Mouse (Mus musculus) frontal cortex, postnatal 14 days (tissue): ENCODE measurements around the gene Slc50a1.

Experiments used
- DNase-seq, 2 experiments: peaks; one replicate each; pipeline ENCODE4 v3.0.0; 2022; ENCODE audit warnings: low spot score in 2 of 2

Gene Slc50a1

GRCm38 (mm10) chr3:89295685-89296230, 25.4 kb upstream of the Slc50a1 start:
- DNase-seq = no peak

GRCm38 (mm10) chr3:89294195-89294594, 23.8 kb upstream of the Slc50a1 start:
- DNase-seq = no peak

- DNase-seq = no peak
These were observed 23.0 kb upstream of the Slc50a1 start for GRCm38 (mm10) chr3:89293247-89293918.

- DNase-seq = no peak
These were observed 21.9 kb upstream of the Slc50a1 start for GRCm38 (mm10) chr3:89292303-89292702.

GRCm38 (mm10) chr3:89291874-89292273, 21.5 kb upstream of the Slc50a1 start:
- DNase-seq = no peak

GRCm38 (mm10) chr3:89288503-89288928, 18.1 kb upstream of the Slc50a1 start:
- no peak for DNase-seq

- DNase-seq = no peak
These were observed 16.9 kb upstream of the Slc50a1 start for GRCm38 (mm10) chr3:89287286-89287685.

GRCm38 (mm10) chr3:89285526-89285925, 15.2 kb upstream of the Slc50a1 start:
- no peak for DNase-seq

- no peak for DNase-seq
These were observed 13.9 kb upstream of the Slc50a1 start for GRCm38 (mm10) chr3:89284261-89284660.

- no peak for DNase-seq
These were observed 11.9 kb upstream of the Slc50a1 start for GRCm38 (mm10) chr3:89282291-89282643.

GRCm38 (mm10) chr3:89281579-89282290, 11.4 kb upstream of the Slc50a1 start:
- peak; percentile 60 to 74 for DNase-seq

- no peak for DNase-seq
These were observed 10.5 kb upstream of the Slc50a1 start, which contains the start of gene Efna1 for GRCm38 (mm10) chr3:89280606-89281511. Gene Efna1 (minus strand): TSS chr3:89281142.

GRCm38 (mm10) chr3:89280050-89280605, 9.8 kb upstream of the Slc50a1 start:
- no peak for DNase-seq

GRCm38 (mm10) chr3:89279153-89279890, 9.0 kb upstream of the Slc50a1 start:
- DNase-seq = peak; percentile 48 to 58

GRCm38 (mm10) chr3:89278643-89279042, 8.3 kb upstream of the Slc50a1 start:
- no peak for DNase-seq

GRCm38 (mm10) chr3:89278107-89278506, 7.7 kb upstream of the Slc50a1 start:
- DNase-seq = no peak

- DNase-seq = no peak
These were observed 7.1 kb upstream of the Slc50a1 start for GRCm38 (mm10) chr3:89277281-89278021.

GRCm38 (mm10) chr3:89276061-89276460, 5.7 kb upstream of the Slc50a1 start:
- DNase-seq = no peak

- no peak for DNase-seq
These were observed 1.4 kb upstream of the Slc50a1 start for GRCm38 (mm10) chr3:89271760-89272159.

- peak in 1 of 2 experiments; percentile 38 for DNase-seq
These were observed 521 bp upstream of the Slc50a1 start for GRCm38 (mm10) chr3:89270891-89271290.
